Mouse (Mus musculus) midbrain, embryonic 14.5 days (tissue): ENCODE results near the gene Uri1. TPM values are rescaled to one million over a fixed set of nuclear protein-coding genes. Genes with fewer than 3 reads are reported as not detected.

Experiments used
- ATAC-seq: fragments of 200-750 bp; cut with Nextera tagmentation; 2 replicates; pipeline ENCODE4 v1.8.0; 2017; ENCODE audit warnings: moderate number of reproducible peaks, moderate library complexity; ENCODE audit not compliant: low FRiP score, low TSS enrichment
- DNase-seq: peaks from one replicate; pipeline ENCODE4 v3.0.0-alpha.2; 2015
- H3K27ac ChIP-seq: fragments of 300-500 bp; sonication (generic); replicated peaks from 2 replicates; pipeline ENCODE4 v1.5.1; 2014; ENCODE audit warnings: mild to moderate bottlenecking, low read depth, low read length, moderate library complexity
- H3K27me3 ChIP-seq: fragments of 300-500 bp; sonication (generic); 2 replicates; pipeline ENCODE4 v1.6.1; 2014; ENCODE audit warnings: low read length, control low read depth, mixed read lengths; ENCODE audit not compliant: control insufficient read depth, insufficient read depth
- H3K36me3 ChIP-seq: fragments of 300-500 bp; sonication (generic); 2 replicates; pipeline ENCODE4 v1.6.1; 2014; ENCODE audit warnings: low read length, control low read depth; ENCODE audit not compliant: control insufficient read depth, insufficient read depth
- H3K4me1 ChIP-seq: fragments of 300-500 bp; sonication (generic); 2 replicates; pipeline ENCODE4 v1.6.1; 2014; ENCODE audit warnings: mild to moderate bottlenecking, antibody characterized with exemption, low read length, control low read depth; ENCODE audit not compliant: control insufficient read depth, insufficient read depth
- H3K4me2 ChIP-seq: fragments of 300-500 bp; sonication (generic); 2 replicates; pipeline ENCODE4 v1.6.1; 2014; ENCODE audit warnings: mild to moderate bottlenecking, low read length, moderate library complexity
- H3K4me3 ChIP-seq: fragments of 300-500 bp; sonication (generic); replicated peaks from 2 replicates; pipeline ENCODE4 v1.5.1; 2014; ENCODE audit warnings: low read depth, low read length
- H3K9ac ChIP-seq: fragments of 300-500 bp; sonication (generic); replicated peaks from 2 replicates; pipeline ENCODE4 v1.6.1; 2014; ENCODE audit warnings: mild to moderate bottlenecking, low read length, moderate library complexity
- H3K9me3 ChIP-seq: fragments of 300-500 bp; sonication (generic); 2 replicates; pipeline ENCODE4 v1.6.1; 2016; ENCODE audit warnings: low read length, control low read depth, mixed read lengths; ENCODE audit not compliant: control insufficient read depth
- WGBS: fragments of 180-500 bp; shearing (Covaris S2); extraction: QIAGEN DNeasy Blood & Tissue Kit; methylation state at CpG from one replicate; pipeline ENCODE4 v1.1.7; 2014; 5-methylcytosine and 5-hydroxymethylcytosine counted together
- polyA plus RNA-seq: library from polyadenylated mRNA; unstranded; fragments of >200 nt; fragmentation: Nextera tagmentation; extraction: Ambion mirVana; gene quantifications from 2 replicates; pipeline ENCODE4 v1.2.1, GENCODE M21; 2014

The Uri1 gene
- polyA plus RNA-seq, 1 experiment from 2014 or later, result 37.4 TPM

GRCm38 (mm10) chr7:38054246-38054645 is 30.9 kb upstream of the Uri1 start:
- DNase-seq, result no peak

GRCm38 (mm10) chr7:38047229-38047628 is 23.9 kb upstream of the Uri1 start:
- H3K27me3 ChIP-seq, result no peaks in the 10 kb centered on the region
- H3K9ac ChIP-seq, result no peak overlapping the region
- no peaks in the 10 kb centered on the region for H3K36me3 ChIP-seq
- no peak overlapping the region for H3K4me3 ChIP-seq
- no peak overlapping the region for H3K27ac ChIP-seq
- ATAC-seq (no peak), DNase-seq (no peak)
- H3K9me3 ChIP-seq, result no peaks in the 10 kb centered on the region
- no peaks in the 10 kb centered on the region for H3K4me1 ChIP-seq
- WGBS, result 61% methylated on average over 5 of the region's 5 CpGs
- no peak overlapping the region for H3K4me2 ChIP-seq

More at GRCm38 (mm10) chr7:38054246-38054645, 30.9 kb upstream of the Uri1 start:
- Histone ChIP-seq H3K9me3 (no peaks in the 10 kb centered on the region), H3K4me3 (no peak overlapping the region), H3K36me3 (no peaks in the 10 kb centered on the region), H3K4me1 (no peaks in the 10 kb centered on the region; the same call in 1 of the 2 replicates), H3K27me3 (no peaks in the 10 kb centered on the region), H3K4me2 (no peak overlapping the region), H3K9ac (no peak overlapping the region), H3K27ac (no peak overlapping the region)
- ATAC-seq, result no peak
- WGBS, result 85% methylated on average over 9 of the region's 9 CpGs

GRCm38 (mm10) chr7:38041244-38041643 is 17.9 kb upstream of the Uri1 start:
- Histone ChIP-seq H3K4me3 (no peak overlapping the region), H3K9me3 (no peaks in the 10 kb centered on the region), H3K27me3 (no peaks in the 10 kb centered on the region), H3K27ac (no peak overlapping the region), H3K4me2 (no peak overlapping the region), H3K9ac (no peak overlapping the region), H3K36me3 (no peaks in the 10 kb centered on the region), H3K4me1 (no peaks in the 10 kb centered on the region)
- ATAC-seq, result no peak
- 88% methylated on average over 3 of the region's 3 CpGs for WGBS
- DNase-seq, result no peak

- WGBS, result 71% methylated on average over 5 of the region's 5 CpGs
These were observed 14.2 kb upstream of the Uri1 start for GRCm38 (mm10) chr7:38037586-38037985.

DNA sequence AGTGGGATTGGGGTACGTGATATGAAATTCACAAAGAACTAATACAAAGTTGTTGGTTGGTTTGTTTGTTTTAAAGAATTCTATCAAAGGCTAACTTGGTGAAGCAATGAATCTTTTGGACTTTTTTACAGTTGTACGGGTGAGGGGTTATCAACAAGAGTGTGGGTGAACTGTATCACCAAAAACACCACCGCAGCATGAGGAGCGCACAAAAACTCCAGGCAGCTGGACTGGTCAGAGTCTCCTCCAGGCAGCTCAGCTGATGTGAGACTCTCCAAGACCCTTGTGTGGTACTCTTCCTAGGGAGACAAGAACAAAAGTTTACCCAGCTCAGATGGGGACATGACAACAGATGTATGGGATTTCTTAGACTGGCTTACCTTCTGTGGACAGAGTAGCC is 7.8 kb upstream of the Uri1 start:
- DNase-seq, result no peak
- no peak overlapping the region for H3K9ac ChIP-seq
- no peak overlapping the region for H3K4me2 ChIP-seq
- H3K4me3 ChIP-seq, result no peak overlapping the region
- H3K27me3 ChIP-seq, result no peaks in the 10 kb centered on the region
- no peaks in the 10 kb centered on the region for H3K4me1 ChIP-seq
- no peaks in the 10 kb centered on the region for H3K9me3 ChIP-seq
- no peaks in the 10 kb centered on the region for H3K36me3 ChIP-seq
- WGBS, result 96% methylated on average over 4 of the region's 4 CpGs
- H3K27ac ChIP-seq, result no peak overlapping the region
- ATAC-seq, result no peak

More at GRCm38 (mm10) chr7:38037586-38037985, 14.2 kb upstream of the Uri1 start:
- ATAC-seq, result no peak
- no peaks in the 10 kb centered on the region for H3K27me3 ChIP-seq
- no peak overlapping the region for H3K9ac ChIP-seq
- no peaks in the 10 kb centered on the region for H3K36me3 ChIP-seq
- H3K27ac ChIP-seq, result no peak overlapping the region
- H3K4me1 ChIP-seq, result no peaks in the 10 kb centered on the region
- no peaks in the 10 kb centered on the region for H3K9me3 ChIP-seq
- no peak overlapping the region for H3K4me3 ChIP-seq
- no peak for DNase-seq
- H3K4me2 ChIP-seq, result no peak overlapping the region

GRCm38 (mm10) chr7:38030606-38031005 is 7.3 kb upstream of the Uri1 start:
- no peak overlapping the region for H3K9ac ChIP-seq
- no peaks in the 10 kb centered on the region for H3K27me3 ChIP-seq
- no peak overlapping the region for H3K27ac ChIP-seq
- DNase-seq (no peak), ATAC-seq (no peak)
- no peaks in the 10 kb centered on the region for H3K4me1 ChIP-seq
- no peaks in the 10 kb centered on the region for H3K9me3 ChIP-seq
- H3K36me3 ChIP-seq, result no peaks in the 10 kb centered on the region
- no peak overlapping the region for H3K4me3 ChIP-seq
- 46% methylated on average over 6 of the region's 6 CpGs for WGBS
- H3K4me2 ChIP-seq, result no peak overlapping the region

DNA sequence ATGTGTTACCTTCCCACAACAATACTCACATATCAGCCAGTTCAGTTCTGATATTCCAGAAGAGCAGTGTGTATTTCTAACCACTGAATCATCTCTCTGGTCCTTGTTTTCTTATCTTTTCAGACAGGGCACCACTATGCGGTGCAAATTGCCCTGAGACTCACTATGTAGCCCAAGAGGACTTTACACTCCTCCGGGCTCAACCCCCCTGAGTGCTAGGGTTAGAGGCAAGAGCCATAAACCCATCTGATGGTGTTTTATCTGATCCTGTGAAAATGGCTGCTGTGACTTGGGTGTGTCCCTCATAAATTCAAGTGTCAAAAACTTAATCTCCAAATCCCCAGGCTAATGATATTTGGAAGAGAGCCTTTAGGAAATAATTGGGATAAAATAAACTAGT is 6.6 kb upstream of the Uri1 start:
- Histone ChIP-seq H3K36me3 (no peaks in the 10 kb centered on the region), H3K27ac (no peak overlapping the region), H3K4me1 (no peaks in the 10 kb centered on the region), H3K27me3 (no peaks in the 10 kb centered on the region), H3K9me3 (no peaks in the 10 kb centered on the region), H3K4me3 (no peak overlapping the region), H3K9ac (no peak overlapping the region), H3K4me2 (no peak overlapping the region)
- DNase-seq (no peak), ATAC-seq (no peak)
- 71% methylated on average over 2 of the region's 2 CpGs for WGBS

DNA sequence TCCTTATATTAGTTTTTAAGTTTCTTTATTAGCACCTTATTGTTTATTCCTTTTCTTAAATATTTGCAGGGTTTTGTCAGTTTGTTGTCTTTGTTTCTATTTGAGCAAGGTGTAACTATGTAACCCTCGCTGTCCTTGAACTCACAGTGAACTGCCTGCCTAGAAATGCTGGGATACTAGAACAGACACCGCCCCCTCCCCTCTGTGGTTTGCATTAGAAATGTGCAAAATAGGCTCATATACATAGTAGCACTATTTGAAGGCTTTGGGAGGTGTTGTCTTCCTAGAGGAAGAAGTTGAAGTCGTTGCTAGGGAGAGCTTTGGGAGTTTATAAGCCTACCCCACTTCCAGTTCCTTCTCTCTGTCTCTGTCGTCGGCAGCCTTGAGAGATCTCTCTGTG is 5.7 kb upstream of the Uri1 start:
- no peak overlapping the region for H3K27ac ChIP-seq
- H3K4me2 ChIP-seq, result no peak overlapping the region
- no peaks in the 10 kb centered on the region for H3K9me3 ChIP-seq
- no peak overlapping the region for H3K4me3 ChIP-seq
- ATAC-seq (no peak), DNase-seq (no peak)
- H3K36me3 ChIP-seq, result no peaks in the 10 kb centered on the region
- no peak overlapping the region for H3K9ac ChIP-seq
- H3K4me1 ChIP-seq, result no peaks in the 10 kb centered on the region
- no peaks in the 10 kb centered on the region for H3K27me3 ChIP-seq
- WGBS, result 59% methylated on average over 5 of the region's 5 CpGs

DNA sequence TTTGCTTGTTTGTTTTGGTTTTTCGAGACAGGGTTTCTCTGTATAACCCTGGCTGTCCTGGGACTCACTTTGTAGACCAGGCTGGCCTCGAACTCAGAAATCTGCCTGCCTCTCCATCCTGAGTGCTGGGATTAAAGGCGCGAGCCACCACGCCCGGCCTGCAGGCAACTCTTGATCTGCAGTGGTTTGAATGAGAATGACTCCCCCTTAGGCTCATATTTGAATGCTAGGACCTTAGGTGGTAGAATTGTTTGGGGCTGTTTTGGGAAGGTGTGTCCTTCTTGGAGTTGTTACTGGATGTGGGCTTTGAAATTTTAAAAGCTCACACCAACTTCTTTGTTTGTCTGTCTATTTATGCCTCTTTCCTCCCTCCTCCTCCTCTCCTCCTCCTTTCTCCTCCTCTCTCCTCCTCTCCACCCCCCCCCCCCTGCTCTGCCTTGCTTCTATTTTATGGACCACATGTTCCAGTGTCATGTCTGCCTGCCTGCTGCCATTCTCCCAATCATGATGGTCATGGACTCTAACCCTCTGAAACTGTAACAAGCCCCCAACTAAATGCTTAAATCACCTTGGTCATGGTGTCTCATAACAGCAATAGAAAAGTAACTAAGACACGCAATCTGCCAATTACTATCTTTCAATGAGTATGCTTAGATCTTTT is 4.7 kb upstream of the Uri1 start:
- no peaks in the 10 kb centered on the region for H3K36me3 ChIP-seq
- H3K9ac ChIP-seq, result no peak overlapping the region
- no peak overlapping the region for H3K4me2 ChIP-seq
- ATAC-seq (no peak), DNase-seq (no peak)
- no peaks in the 10 kb centered on the region for H3K4me1 ChIP-seq
- H3K9me3 ChIP-seq, result no peaks in the 10 kb centered on the region
- WGBS, result 85% methylated on average over 7 of the region's 7 CpGs
- H3K27ac ChIP-seq, result no peak overlapping the region
- H3K27me3 ChIP-seq, result no peaks in the 10 kb centered on the region
- no peak overlapping the region for H3K4me3 ChIP-seq
